Comparison of ENCODE assay signal across 12 mouse cellular contexts in genomic region chr12:7328620-7329019, GRCm38 (mm10).
DNase-seq lines count a peak whose midpoint lies in the region; ATAC-seq lines count a peak whose summit lies in the region.
"Had no signal": no experiment of that assay in that cellular context is flagged by ENCODE, and none has a peak within 500 bp of the region (broad histone marks: within the 10 kb centered on the region; RNA-seq: fewer than 3 reads in every experiment).

No protein-coding gene starts in this region.

- H3K4me1 ChIP-seq in intestine, embryonic 15.5 days (replicated peaks): no peaks in the 10 kb centered on the region
- H3K4me1 ChIP-seq: limb, embryonic 13.5 days had no signal

- peak; percentile 76 to 81 for DNase-seq in left cerebral cortex, adult 18-20 months (ENCODE audit: low spot score in 2 of 2)
- DNase-seq in left cerebral cortex, adult 11 months (ENCODE audit: low spot score): no peak
- peak; percentile 36 to 42 for DNase-seq in frontal cortex, postnatal 25 days (ENCODE audit: low spot score in 2 of 2)
- peak; percentile 14 to 52 for DNase-seq in layer of hippocampus, postnatal 14 days (ENCODE audit: low spot score in 2 of 2)
- DNase-seq in right cerebral cortex, postnatal 25 days: peak; percentile 40
- DNase-seq in urinary bladder, postnatal 10 days (ENCODE audit: low spot score): no peak
- DNase-seq: heart, adult 11 months; heart, postnatal 14 days; thymus, postnatal 4 days had no signal

- no peak overlapping the region for H3K4me3 ChIP-seq in intestine, embryonic 15.5 days (replicated peaks)
- H3K4me3 ChIP-seq: limb, embryonic 13.5 days had no signal

- no peak overlapping the region for H3K4me2 ChIP-seq in intestine, embryonic 15.5 days (replicated peaks)
- H3K4me2 ChIP-seq: limb, embryonic 13.5 days had no signal

- no peaks in the 10 kb centered on the region for H3K27me3 ChIP-seq in intestine, embryonic 15.5 days (replicated peaks)
- H3K27me3 ChIP-seq: limb, embryonic 13.5 days had no signal

- H3K36me3 ChIP-seq in intestine, embryonic 15.5 days: no peaks in the 10 kb centered on the region
- H3K36me3 ChIP-seq: limb, embryonic 13.5 days had no signal

- H3K9me3 ChIP-seq in intestine, embryonic 15.5 days: no peaks in the 10 kb centered on the region
- H3K9me3 ChIP-seq: limb, embryonic 13.5 days had no signal

- no peak for ATAC-seq in intestine, embryonic 15.5 days
- ATAC-seq: intestine, embryonic 16.5 days had no signal

- H3K9ac ChIP-seq in intestine, embryonic 15.5 days: no peak overlapping the region
- H3K9ac ChIP-seq: limb, embryonic 13.5 days had no signal

- no peak overlapping the region for H3K27ac ChIP-seq in intestine, embryonic 15.5 days
- H3K27ac ChIP-seq: limb, embryonic 13.5 days had no signal

Comparison
In these comparisons a context has a peak if more than half of its experiments do, and no peak if none do; other contexts are left out.
1. DNase-seq: peak in left cerebral cortex, adult 18-20 months (2 of 2), frontal cortex, postnatal 25 days (2 of 2), layer of hippocampus, postnatal 14 days (2 of 2) and right cerebral cortex, postnatal 25 days (single experiment); none in left cerebral cortex, adult 11 months (single experiment) and urinary bladder, postnatal 10 days (single experiment).